Mouse (Mus musculus): ENCODE measurements around the gene Pcnx. TPM values are rescaled to one million over a fixed set of nuclear protein-coding genes. Genes with fewer than 3 reads are reported as not detected.

The Pcnx gene
- total RNA-seq, 4 experiments from 2014 or later, result 79.6 to 96.8 (median 90.7) TPM

Other genes starting within 250 kb of the Pcnx start
- 10 to 100 TPM; 45.1 to 53.9 (median 51.0) TPM for gene Ttc9, start 228.8 kb upstream of the Pcnx start, total RNA-seq (2022)
- 10 to 100 TPM; 52.5 to 60.7 (median 55.2) TPM for gene Map3k9, start 78.8 kb upstream of the Pcnx start, total RNA-seq (2022)

Data from left cerebral cortex, adult 8-10 months (tissue).